Mouse (Mus musculus): ENCODE measurements at regions not wholly inside any gene's neighbourhood (a gene's known extent, or its start where the extent isn't known, plus 50 kb on each side); places are given as distances from the start of the nearest gene placed in this dataset.

GRCm38 (mm10) chr16:70929651-70930050, 615.9 kb downstream of the Gbe1 start:
- no peak for ATAC-seq (ENCODE audit: poor library complexity, severe bottlenecking)

- no peak for ATAC-seq (ENCODE audit: poor library complexity, severe bottlenecking)
These were observed 622.2 kb downstream of the Gbe1 start for GRCm38 (mm10) chr16:70935959-70936358.

- no peak for ATAC-seq (ENCODE audit: poor library complexity, severe bottlenecking)
These were observed 639.2 kb downstream of the Gbe1 start for GRCm38 (mm10) chr16:70952937-70953336.

Measured in megakaryocyte, adult 5-6 weeks (primary cell).